Comparison of ENCODE assay signal across 25 mouse cellular contexts in the genomic region with DNA sequence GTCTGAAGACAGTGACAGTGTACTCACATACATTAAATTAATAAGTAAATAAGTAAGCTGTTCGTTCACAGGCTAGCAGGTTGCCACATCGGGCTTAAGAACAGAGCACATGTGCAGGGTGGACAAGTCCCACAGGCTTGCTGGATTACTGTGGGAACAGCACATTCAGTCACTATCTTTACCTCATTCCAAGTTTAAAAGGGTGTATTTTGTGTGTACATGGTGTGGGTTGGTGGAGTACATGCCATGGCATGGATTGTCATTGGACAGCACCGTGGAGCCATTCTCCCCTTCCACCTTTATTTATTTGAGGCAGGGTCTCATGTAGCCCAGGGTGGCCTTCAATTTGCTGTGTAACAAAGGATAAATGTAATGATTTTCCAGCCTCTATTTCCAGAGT. TPM values are rescaled to one million over a fixed set of nuclear protein-coding genes. Genes with fewer than 3 reads are reported as not detected.
"Had no signal": no experiment of that assay in that cellular context is flagged by ENCODE, and none has a peak within 500 bp of the region (broad histone marks: within the 10 kb centered on the region; RNA-seq: fewer than 3 reads in every experiment).

No protein-coding gene starts in this region.

- DNase-seq: cerebellum, adult 2 months; cerebellum, adult 8-10 months; cerebellum, adult 9-10 months; cerebellum, postnatal 10 days; cerebellum, postnatal 14 days; cerebellum, postnatal 25 days; cerebellum, postnatal 36 days; embryo, embryonic 11 days; forebrain, postnatal 0 days; gastrocnemius, adult 2 months; gastrocnemius, postnatal 10 days; gastrocnemius, postnatal 14 days; gastrocnemius, postnatal 25 days; gastrocnemius, postnatal 36 days; heart, adult 18-20 months; heart, adult 2 months had no signal

- H3K4me3 ChIP-seq: embryonic facial prominence, embryonic 10.5 days; embryonic facial prominence, embryonic 12.5 days; embryonic facial prominence, embryonic 13.5 days; embryonic facial prominence, embryonic 15.5 days; erythroblast, embryonic 14.5 days; forebrain, embryonic 10.5 days; forebrain, embryonic 12.5 days; forebrain, embryonic 13.5 days; forebrain, embryonic 15.5 days; gastrocnemius, adult 2 months; heart, adult 2 months had no signal

- H3K27me3 ChIP-seq: embryonic facial prominence, embryonic 12.5 days; embryonic facial prominence, embryonic 13.5 days; embryonic facial prominence, embryonic 15.5 days; forebrain, embryonic 15.5 days had no signal

- H3K9me3 ChIP-seq: embryonic facial prominence, embryonic 10.5 days; embryonic facial prominence, embryonic 12.5 days; embryonic facial prominence, embryonic 13.5 days; embryonic facial prominence, embryonic 15.5 days; forebrain, embryonic 10.5 days; forebrain, embryonic 12.5 days; forebrain, embryonic 13.5 days; forebrain, embryonic 15.5 days had no signal

- H3K36me3 ChIP-seq: embryonic facial prominence, embryonic 10.5 days; embryonic facial prominence, embryonic 12.5 days; embryonic facial prominence, embryonic 13.5 days; embryonic facial prominence, embryonic 15.5 days; forebrain, embryonic 10.5 days; forebrain, embryonic 12.5 days; forebrain, embryonic 15.5 days had no signal

- H3K9ac ChIP-seq: embryonic facial prominence, embryonic 12.5 days; embryonic facial prominence, embryonic 13.5 days; embryonic facial prominence, embryonic 15.5 days; forebrain, embryonic 12.5 days; forebrain, embryonic 13.5 days; forebrain, embryonic 15.5 days; forebrain, postnatal 0 days had no signal

- H3K27ac ChIP-seq: embryonic facial prominence, embryonic 10.5 days; embryonic facial prominence, embryonic 12.5 days; embryonic facial prominence, embryonic 13.5 days; embryonic facial prominence, embryonic 15.5 days; forebrain, embryonic 10.5 days; forebrain, embryonic 12.5 days; forebrain, embryonic 13.5 days; forebrain, embryonic 15.5 days; gastrocnemius, adult 2 months; heart, adult 2 months had no signal

RNA-seq across cellular contexts. Expression of gene Bcl2, which starts 2.1 kb away (rescaled TPM):
- polyA plus RNA-seq: erythroblast, embryonic 14.5 days had no signal
